Mouse (Mus musculus) adrenal gland, postnatal 25 days (tissue): ENCODE results near the gene Pias3. TPM values are rescaled to one million over a fixed set of nuclear protein-coding genes. Genes with fewer than 3 reads are reported as not detected.
A peak's percentile ranks its signal among the peaks of the same experiment; 100 is the strongest.
"Not testable (repeated sequence)": the region's sequence is repeated elsewhere in the genome, so short reads cannot be mapped to it uniquely, and the experiment has no call there.

Experiments used
- DNase-seq: peaks from one replicate; pipeline ENCODE4 v3.0.0; 2021; ENCODE audit warnings: mixed read lengths
- total RNA-seq: library from RNA; stranded (reverse); gene quantifications from 2 replicates; pipeline ENCODE4 v1.2.3, GENCODE M21; 2021

Gene Pias3
- total RNA-seq, 1 experiment from 2014 or later = 33.1 TPM

GRCm38 (mm10) chr3:96684822-96685156 lies 11.4 kb upstream of the Pias3 start:
- DNase-seq = no peak

GRCm38 (mm10) chr3:96686057-96686456 lies 10.1 kb upstream of the Pias3 start:
- not testable (repeated sequence) for DNase-seq

- no peak for DNase-seq
Measured at GRCm38 (mm10) chr3:96688854-96689253, 7.3 kb upstream of the Pias3 start.

GRCm38 (mm10) chr3:96690298-96690697 lies 5.9 kb upstream of the Pias3 start:
- no peak for DNase-seq

GRCm38 (mm10) chr3:96692506-96692905 lies 3.7 kb upstream of the Pias3 start:
- no peak for DNase-seq

- DNase-seq = no peak
Measured at GRCm38 (mm10) chr3:96693579-96693978, 2.6 kb upstream of the Pias3 start.

GRCm38 (mm10) chr3:96696766-96697732 lies 865 bp downstream of the Pias3 start:
- DNase-seq = peak; percentile 95

- no peak for DNase-seq
Measured at GRCm38 (mm10) chr3:96698993-96699690, 3.0 kb downstream of the Pias3 start.

GRCm38 (mm10) chr3:96700376-96700775 lies 4.2 kb downstream of the Pias3 start:
- peak; percentile 33 for DNase-seq

GRCm38 (mm10) chr3:96701003-96701402 lies 4.8 kb downstream of the Pias3 start:
- DNase-seq = no peak

GRCm38 (mm10) chr3:96704778-96705177 lies 8.6 kb downstream of the Pias3 start:
- peak; percentile 36 for DNase-seq

GRCm38 (mm10) chr3:96706217-96706616 lies 10.0 kb downstream of the Pias3 start:
- no peak for DNase-seq

- no peak for DNase-seq
Measured at GRCm38 (mm10) chr3:96706984-96707383, 10.8 kb downstream of the Pias3 start.

GRCm38 (mm10) chr3:96707903-96708683 lies 11.9 kb downstream of the Pias3 start, which contains the start of gene Nudt17:
Gene Nudt17 (minus strand): TSS chr3:96708562.
- DNase-seq = peak; percentile 89

- DNase-seq = no peak
Measured at GRCm38 (mm10) chr3:96708684-96709064, 12.5 kb downstream of the Pias3 start.

- DNase-seq = no peak
Measured at GRCm38 (mm10) chr3:96714286-96714685, 18.1 kb downstream of the Pias3 start.

- no peak for DNase-seq
Measured at GRCm38 (mm10) chr3:96715854-96716253, 19.7 kb downstream of the Pias3 start.

GRCm38 (mm10) chr3:96719173-96719572 lies 23.0 kb downstream of the Pias3 start:
- DNase-seq = peak; percentile 57

GRCm38 (mm10) chr3:96727343-96727827 lies 31.2 kb downstream of the Pias3 start, which contains the start of the genes Polr3c and Rnf115:
Gene Polr3c (minus strand): TSS chr3:96727628.
Gene Rnf115 (plus strand): TSS chr3:96727664.
- DNase-seq = peak; percentile 98

- DNase-seq = no peak
Measured at GRCm38 (mm10) chr3:96727828-96728633, 31.8 kb downstream of the Pias3 start.
